Mouse (Mus musculus) cerebellum, adult 2 months (tissue): ENCODE data around the gene Ikbip. TPM values are rescaled to one million over a fixed set of nuclear protein-coding genes. Genes with fewer than 3 reads are reported as not detected.
A peak's percentile ranks its signal among the peaks of the same experiment; 100 is the strongest.

Experiments
- DNase-seq, 2 experiments: peaks; one replicate each; pipeline ENCODE4 v3.0.0; 2021
- H3K27ac ChIP-seq: fragments of 200-500 bp; 2 replicates; pipeline ENCODE4 v1.5.1; 2012; ENCODE audit warnings: low read length, control low read depth, inconsistent platforms; ENCODE audit not compliant: insufficient read depth
- H3K27me3 ChIP-seq: fragments of 200-500 bp; 2 replicates; pipeline ENCODE4 v1.6.1; 2012; ENCODE audit warnings: inconsistent platforms, mild to moderate bottlenecking, low read length, moderate library complexity; ENCODE audit not compliant: control insufficient read depth, insufficient read depth
- H3K4me1 ChIP-seq: fragments of 200-500 bp; 2 replicates; pipeline ENCODE4 v1.6.1; 2011; ENCODE audit warnings: low read length; ENCODE audit not compliant: control insufficient read depth, insufficient read depth
- H3K4me3 ChIP-seq: fragments of 200-500 bp; replicated peaks from 2 replicates; pipeline ENCODE3; 2011; ENCODE audit warnings: mild to moderate bottlenecking, low read depth, low read length, control low read depth; ENCODE audit not compliant: insufficient read depth
- CTCF ChIP-seq: fragments of 200-500 bp; IDR thresholded peaks from 2 replicates; pipeline ENCODE4 v1.5.1; 2011; ENCODE audit warnings: low read depth, mild to moderate bottlenecking, control low read depth, low read length, moderate library complexity, borderline replicate concordance; ENCODE audit not compliant: insufficient read depth
- POLR2A ChIP-seq: fragments of 200-500 bp; IDR thresholded peaks from 2 replicates; pipeline ENCODE4 v1.6.1; 2011; ENCODE audit warnings: low read length, control low read depth, borderline replicate concordance; ENCODE audit not compliant: insufficient read depth
- WGBS: fragments of 180-500 bp; shearing (Covaris S2); methylation state at CpG from one replicate; pipeline ENCODE4 v1.1.7; 2018; 5-methylcytosine and 5-hydroxymethylcytosine counted together
- polyA plus RNA-seq: library from polyadenylated mRNA; depleted of rRNA; stranded (reverse); fragments of >200 nt; gene quantifications from 2 replicates; pipeline ENCODE4 v1.2.3, GENCODE M21; 2012

Ikbip gene
- polyA plus RNA-seq, 1 experiment, result 15.7 TPM

- no peaks in the 10 kb centered on the region for H3K27me3 ChIP-seq
- TF ChIP-seq CTCF, result no peak
- TF ChIP-seq POLR2A, result no peak
- 75% methylated on average over 7 of the region's 7 CpGs for WGBS
- no peak for DNase-seq
- H3K4me3 ChIP-seq, result no peak overlapping the region
- H3K27ac ChIP-seq, result no peak overlapping the region
- H3K4me1 ChIP-seq, result no peaks in the 10 kb centered on the region
Observed at GRCm38 (mm10) chr10:91135302-91135972, 52.7 kb downstream of the Ikbip start.

- no peaks in the 10 kb centered on the region for H3K27me3 ChIP-seq
- H3K4me3 ChIP-seq, result no peak overlapping the region
- H3K4me1 ChIP-seq, result no peaks in the 10 kb centered on the region
- TF ChIP-seq POLR2A (no peak), CTCF (no peak)
- no peak for DNase-seq
- 80% methylated on average over 9 of the region's 9 CpGs for WGBS
- no peak overlapping the region for H3K27ac ChIP-seq
Observed at GRCm38 (mm10) chr10:91137400-91137799, 54.7 kb downstream of the Ikbip start.

GRCm38 (mm10) chr10:91138317-91138716 is 55.6 kb downstream of the Ikbip start:
- H3K27ac ChIP-seq, result no peak overlapping the region
- 81% methylated on average over 3 of the region's 3 CpGs for WGBS
- TF ChIP-seq CTCF, result no peak
- no peak for TF ChIP-seq POLR2A
- H3K4me1 ChIP-seq, result no peaks in the 10 kb centered on the region
- no peaks in the 10 kb centered on the region for H3K27me3 ChIP-seq
- H3K4me3 ChIP-seq, result no peak overlapping the region
- no peak for DNase-seq

- no peak overlapping the region for H3K4me3 ChIP-seq
- WGBS, result 91% methylated on average over 14 of the region's 14 CpGs
- no peak overlapping the region for H3K27ac ChIP-seq
- no peak for TF ChIP-seq POLR2A
- no peak for TF ChIP-seq CTCF
- no peaks in the 10 kb centered on the region for H3K4me1 ChIP-seq
- H3K27me3 ChIP-seq, result no peaks in the 10 kb centered on the region
- DNase-seq, result no peak
Observed at GRCm38 (mm10) chr10:91139148-91139766, 56.5 kb downstream of the Ikbip start.

- no peaks in the 10 kb centered on the region for H3K4me1 ChIP-seq
- TF ChIP-seq CTCF, result peak; percentile 40; the same call in 1 of the 2 replicates
- no peak for TF ChIP-seq POLR2A
- H3K4me3 ChIP-seq, result no peak overlapping the region
- no peaks in the 10 kb centered on the region for H3K27me3 ChIP-seq
- H3K27ac ChIP-seq, result no peak overlapping the region
- peak in 1 of 2 experiments; percentile 38 for DNase-seq
- 26% methylated on average over 2 of the region's 2 CpGs for WGBS
Observed at GRCm38 (mm10) chr10:91141564-91141963, 58.8 kb downstream of the Ikbip start.

- WGBS, result 56% methylated on average over 10 of the region's 10 CpGs
- Histone ChIP-seq H3K4me1 (no peaks in the 10 kb centered on the region), H3K27ac (no peak overlapping the region), H3K27me3 (no peaks in the 10 kb centered on the region; the same call in 1 of the 2 replicates), H3K4me3 (no peak overlapping the region)
- TF ChIP-seq POLR2A (no peak), CTCF (no peak)
- DNase-seq, result no peak
Observed at GRCm38 (mm10) chr10:91142654-91143191, 60.0 kb downstream of the Ikbip start.

DNA sequence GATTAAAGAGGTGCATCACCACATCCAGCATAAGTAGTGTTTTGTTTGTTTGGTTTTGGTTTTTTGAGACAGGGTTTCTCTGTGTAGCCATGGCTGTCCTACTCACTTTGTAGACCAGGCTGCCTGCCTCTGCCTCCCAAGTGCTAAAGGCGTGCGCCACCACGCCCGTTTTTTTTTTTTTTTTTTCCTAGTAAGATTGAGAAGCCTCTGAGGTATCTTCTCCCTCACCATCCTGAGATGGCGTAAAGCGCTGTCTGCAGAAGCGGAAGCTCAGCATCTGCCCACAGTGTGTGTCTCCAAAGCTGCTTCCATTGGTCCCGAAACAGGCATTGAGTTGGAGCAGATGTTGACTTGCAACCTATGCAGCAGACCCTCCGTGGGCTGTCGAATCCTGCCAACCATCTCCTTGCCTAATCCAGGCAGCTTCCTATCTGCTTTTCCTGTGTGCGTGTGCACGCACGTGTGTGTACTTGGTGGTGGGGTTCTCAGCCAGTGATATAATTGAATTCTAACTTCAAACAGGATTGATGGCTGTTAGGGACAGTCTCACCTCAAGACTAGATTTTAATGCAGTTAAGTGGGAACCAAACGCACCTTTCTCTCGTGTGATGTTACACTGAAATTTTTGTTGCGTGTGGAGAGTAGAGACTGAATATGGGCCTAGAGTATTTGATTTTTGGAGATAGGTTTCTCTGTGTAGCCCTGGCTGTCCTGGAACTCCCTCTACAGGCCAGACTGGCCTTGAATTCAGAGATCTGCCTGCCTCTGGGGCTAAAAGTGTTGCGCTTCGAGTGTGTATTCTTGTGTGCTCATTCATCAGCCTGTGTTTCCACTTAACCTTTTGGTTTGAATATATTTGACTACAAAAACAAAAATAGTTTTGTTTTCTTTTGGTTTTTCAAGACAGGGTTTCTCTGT is 60.8 kb downstream of the Ikbip start:
- H3K27me3 ChIP-seq, result no peaks in the 10 kb centered on the region; the same call in 1 of the 2 replicates
- WGBS, result 63% methylated on average over 18 of the region's 18 CpGs
- H3K27ac ChIP-seq, result no peak overlapping the region
- no peak overlapping the region for H3K4me3 ChIP-seq
- no peaks in the 10 kb centered on the region for H3K4me1 ChIP-seq
- no peak for DNase-seq
- TF ChIP-seq CTCF (no peak), POLR2A (no peak)
